Mouse (Mus musculus) forebrain, embryonic 16.5 days (tissue): ENCODE measurements around the gene Clec16a. TPM values are rescaled to one million over a fixed set of nuclear protein-coding genes. Genes with fewer than 3 reads are reported as not detected.

Experiments
- ATAC-seq: fragments of 200-750 bp; cut with Nextera tagmentation; 2 replicates; pipeline ENCODE4 v1.8.0; 2017; ENCODE audit warnings: mild to moderate bottlenecking, moderate library complexity
- H3K27ac ChIP-seq: fragments of 300-500 bp; sonication (generic); 2 replicates; pipeline ENCODE4 v1.5.1; 2014; ENCODE audit warnings: low read length, control low read depth
- H3K27me3 ChIP-seq: fragments of 300-500 bp; sonication (generic); replicated peaks from 2 replicates; pipeline ENCODE4 v1.6.1; 2014; ENCODE audit warnings: low read length; ENCODE audit not compliant: control insufficient read depth, insufficient read depth
- H3K36me3 ChIP-seq: fragments of 300-500 bp; sonication (generic); 2 replicates; pipeline ENCODE4 v1.6.1; 2014; ENCODE audit not compliant: control insufficient read depth, insufficient read depth
- H3K4me1 ChIP-seq: fragments of 300-500 bp; sonication (generic); replicated peaks from 2 replicates; pipeline ENCODE4 v1.6.1; 2014; ENCODE audit warnings: low read length; ENCODE audit not compliant: control insufficient read depth, insufficient read depth
- H3K4me2 ChIP-seq: fragments of 300-500 bp; sonication (generic); 2 replicates; pipeline ENCODE4 v1.6.1; 2014; ENCODE audit warnings: mild to moderate bottlenecking, low read length, control low read depth
- H3K4me3 ChIP-seq: fragments of 300-500 bp; sonication (generic); replicated peaks from 2 replicates; pipeline ENCODE4 v1.5.1; 2014; ENCODE audit warnings: mild to moderate bottlenecking, low read length, control low read depth
- H3K9ac ChIP-seq: fragments of 300-500 bp; sonication (generic); replicated peaks from 2 replicates; pipeline ENCODE4 v1.6.1; 2014; ENCODE audit warnings: low read depth, low read length, control low read depth
- H3K9me3 ChIP-seq: fragments of 300-500 bp; sonication (generic); 2 replicates; pipeline ENCODE4 v1.6.1; 2016; ENCODE audit warnings: low read length; ENCODE audit not compliant: control insufficient read depth
- WGBS: fragments of 180-500 bp; shearing (Covaris S2); extraction: QIAGEN DNeasy Blood & Tissue Kit; methylation state at CpG from one replicate; pipeline ENCODE4 v1.1.7; 2014; 5-methylcytosine and 5-hydroxymethylcytosine counted together
- polyA plus RNA-seq: library from polyadenylated mRNA; unstranded; fragments of >200 nt; fragmentation: Nextera tagmentation; extraction: Ambion mirVana; gene quantifications from 2 replicates; pipeline ENCODE4 v1.2.1, GENCODE M21; 2015

Clec16a gene
- polyA plus RNA-seq, 1 experiment from 2014 or later = 72.8 TPM

GRCm38 (mm10) chr16:10569809-10570395, 24.8 kb downstream of the Clec16a start:
- Histone ChIP-seq H3K4me3 (no peak overlapping the region), H3K27me3 (no peaks in the 10 kb centered on the region), H3K4me2 (no peak overlapping the region), H3K9me3 (no peaks in the 10 kb centered on the region), H3K27ac (no peak overlapping the region), H3K9ac (no peak overlapping the region), H3K36me3 (0 out of 2 replicates have a peak, but pooled peaks cover 4% of the 10 kb centered on the region), H3K4me1 (no peaks in the 10 kb centered on the region)
- ATAC-seq = no peak
- WGBS = 82% methylated on average over 5 of the region's 5 CpGs

- H3K9me3 ChIP-seq = no peaks in the 10 kb centered on the region
- no peaks in the 10 kb centered on the region for H3K27me3 ChIP-seq
- H3K9ac ChIP-seq = no peak overlapping the region
- H3K4me1 ChIP-seq = no peaks in the 10 kb centered on the region
- no peak for ATAC-seq
- no peak overlapping the region for H3K4me2 ChIP-seq
- H3K27ac ChIP-seq = no peak overlapping the region
- 0 out of 2 replicates have a peak, but pooled peaks cover 4% of the 10 kb centered on the region for H3K36me3 ChIP-seq
- WGBS = 76% methylated on average over 1 of the region's 1 CpGs
- no peak overlapping the region for H3K4me3 ChIP-seq
Observed at GRCm38 (mm10) chr16:10570708-10571107, 25.6 kb downstream of the Clec16a start.

GRCm38 (mm10) chr16:10571820-10572219, 26.7 kb downstream of the Clec16a start:
- Histone ChIP-seq H3K4me2 (no peak overlapping the region), H3K27ac (no peak overlapping the region), H3K4me1 (no peaks in the 10 kb centered on the region), H3K36me3 (0 out of 2 replicates have a peak, but pooled peaks cover 4% of the 10 kb centered on the region), H3K9ac (no peak overlapping the region), H3K9me3 (no peaks in the 10 kb centered on the region), H3K4me3 (no peak overlapping the region), H3K27me3 (no peaks in the 10 kb centered on the region)
- ATAC-seq = no peak
- 55% methylated on average over 2 of the region's 2 CpGs for WGBS

GRCm38 (mm10) chr16:10574936-10575335, 29.8 kb downstream of the Clec16a start:
- Histone ChIP-seq H3K4me2 (no peak overlapping the region), H3K27ac (no peak overlapping the region), H3K4me3 (no peak overlapping the region), H3K9me3 (no peaks in the 10 kb centered on the region), H3K9ac (no peak overlapping the region), H3K27me3 (no peaks in the 10 kb centered on the region), H3K36me3 (peaks cover 8% of the 10 kb centered on the region), H3K4me1 (no peaks in the 10 kb centered on the region)
- WGBS = 88% methylated on average over 2 of the region's 2 CpGs
- ATAC-seq = no peak

GRCm38 (mm10) chr16:10575915-10576314, 30.8 kb downstream of the Clec16a start:
- Histone ChIP-seq H3K36me3 (peaks cover 16% of the 10 kb centered on the region), H3K9ac (no peak overlapping the region), H3K4me2 (no peak overlapping the region), H3K4me1 (no peaks in the 10 kb centered on the region), H3K27ac (no peak overlapping the region), H3K4me3 (no peak overlapping the region), H3K9me3 (no peaks in the 10 kb centered on the region), H3K27me3 (no peaks in the 10 kb centered on the region)
- WGBS = 88% methylated on average over 4 of the region's 4 CpGs
- ATAC-seq = no peak

- Histone ChIP-seq H3K36me3 (peaks cover 24% of the 10 kb centered on the region), H3K9ac (no peak overlapping the region), H3K4me2 (no peak overlapping the region), H3K4me3 (no peak overlapping the region), H3K4me1 (no peaks in the 10 kb centered on the region), H3K9me3 (no peaks in the 10 kb centered on the region), H3K27ac (no peak overlapping the region), H3K27me3 (no peaks in the 10 kb centered on the region)
- ATAC-seq = no peak
- 80% methylated on average over 5 of the region's 5 CpGs for WGBS
Observed at GRCm38 (mm10) chr16:10577548-10577947, 32.4 kb downstream of the Clec16a start.

- Histone ChIP-seq H3K36me3 (peaks cover 24% of the 10 kb centered on the region), H3K27me3 (no peaks in the 10 kb centered on the region), H3K4me3 (no peak overlapping the region), H3K9ac (no peak overlapping the region), H3K9me3 (no peaks in the 10 kb centered on the region), H3K27ac (no peak overlapping the region), H3K4me2 (no peak overlapping the region), H3K4me1 (no peaks in the 10 kb centered on the region)
- no peak for ATAC-seq
- WGBS = 86% methylated on average over 1 of the region's 1 CpGs
Observed at GRCm38 (mm10) chr16:10578376-10578775, 33.2 kb downstream of the Clec16a start.

- no peak overlapping the region for H3K27ac ChIP-seq
- H3K9ac ChIP-seq = no peak overlapping the region
- ATAC-seq = no peak
- H3K4me1 ChIP-seq = no peaks in the 10 kb centered on the region
- H3K4me3 ChIP-seq = no peak overlapping the region
- WGBS = 92% methylated on average over 2 of the region's 2 CpGs
- peaks cover 22% of the 10 kb centered on the region for H3K36me3 ChIP-seq
- H3K27me3 ChIP-seq = no peaks in the 10 kb centered on the region
- no peaks in the 10 kb centered on the region for H3K9me3 ChIP-seq
- no peak overlapping the region for H3K4me2 ChIP-seq
Observed at GRCm38 (mm10) chr16:10581234-10581898, 36.2 kb downstream of the Clec16a start.

GRCm38 (mm10) chr16:10585165-10585564, 40.0 kb downstream of the Clec16a start:
- Histone ChIP-seq H3K27ac (no peak overlapping the region), H3K27me3 (no peaks in the 10 kb centered on the region), H3K4me2 (no peak overlapping the region), H3K9ac (no peak overlapping the region), H3K9me3 (no peaks in the 10 kb centered on the region), H3K36me3 (peaks cover 13% of the 10 kb centered on the region), H3K4me3 (no peak overlapping the region), H3K4me1 (no peaks in the 10 kb centered on the region)
- 89% methylated on average over 1 of the region's 1 CpGs for WGBS
- no peak for ATAC-seq
